Mouse (Mus musculus): Measurements from ENCODE around the gene Leng9.

DNA sequence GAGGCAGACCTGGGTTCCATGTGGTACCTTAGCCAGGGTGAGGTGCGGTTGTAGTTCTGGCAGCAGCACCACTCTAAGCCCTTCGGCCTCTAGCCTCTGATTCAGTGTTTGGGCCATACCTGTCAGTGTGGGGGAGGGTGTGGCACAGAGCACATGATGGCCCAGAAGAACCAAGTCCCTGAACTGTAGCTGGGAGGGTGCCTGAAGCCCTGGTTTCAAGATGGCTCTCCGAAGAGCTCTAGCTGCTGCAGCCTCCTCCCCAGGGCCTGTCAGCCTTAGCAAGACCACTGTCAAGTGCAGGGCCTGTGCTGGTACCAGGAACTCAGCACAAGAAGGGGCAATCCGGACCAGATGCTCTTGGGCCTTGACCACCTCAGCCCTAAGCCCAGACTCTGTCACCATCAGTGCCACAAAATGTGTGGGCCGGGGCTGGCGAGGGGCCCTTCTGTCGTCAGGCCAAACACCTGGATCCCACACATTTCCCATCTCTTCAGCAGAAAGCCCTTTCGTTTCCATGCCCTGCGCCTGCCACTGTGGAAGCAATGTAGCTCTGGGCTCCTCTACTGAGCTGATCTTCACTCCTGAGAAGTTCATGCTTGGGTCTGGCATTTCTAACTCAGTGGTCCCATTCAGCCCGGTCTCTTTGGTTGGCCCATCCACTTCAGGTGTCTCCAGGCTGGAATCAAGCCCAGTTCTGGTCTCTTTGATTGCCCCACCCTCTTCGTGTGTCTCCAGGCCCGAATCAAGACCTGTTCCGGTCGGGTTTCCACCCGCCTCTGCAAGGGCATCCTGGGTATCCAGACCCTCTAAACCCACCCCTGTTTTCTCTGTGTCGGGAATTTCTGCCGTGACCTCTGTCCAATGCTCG lies 1.6 kb downstream of the Leng9 start:
- TF ChIP-seq CTCF (IDR thresholded peaks at IDR 0.05; ENCODE audit: control insufficient read depth, insufficient read depth, low read length) (no peak), POLR2A (IDR thresholded peaks at IDR 0.05; ENCODE audit: borderline replicate concordance, control insufficient read depth, low read depth, low read length) (no peak)
